Mouse (Mus musculus) testis, adult 2 months (tissue): ENCODE results near the gene Ccdc71. TPM values are rescaled to one million over a fixed set of nuclear protein-coding genes. Genes with fewer than 3 reads are reported as not detected.

Experiments
- H3K27ac ChIP-seq: fragments of 200-500 bp; 2 replicates; pipeline ENCODE4 v1.5.1; 2012; ENCODE audit warnings: low read depth, low read length; ENCODE audit not compliant: control insufficient read depth, insufficient read depth
- H3K27me3 ChIP-seq: fragments of 200-500 bp; 2 replicates; pipeline ENCODE4 v1.6.1; 2012; ENCODE audit warnings: mild to moderate bottlenecking, low read length, moderate library complexity; ENCODE audit not compliant: control insufficient read depth, insufficient read depth
- H3K36me3 ChIP-seq: fragments of 200-500 bp; 2 replicates; pipeline ENCODE4 v1.6.1; 2012; ENCODE audit warnings: mild to moderate bottlenecking, low read length; ENCODE audit not compliant: control insufficient read depth, insufficient read depth
- H3K4me1 ChIP-seq: fragments of 200-500 bp; 2 replicates; pipeline ENCODE4 v1.6.1; 2012; ENCODE audit warnings: low read length; ENCODE audit not compliant: control insufficient read depth, insufficient read depth
- H3K4me3 ChIP-seq: fragments of 200-500 bp; 2 replicates; pipeline ENCODE4 v1.5.1; 2012; ENCODE audit warnings: low read depth, mild to moderate bottlenecking, low read length, moderate library complexity, mixed read lengths; ENCODE audit not compliant: control insufficient read depth
- CTCF ChIP-seq: fragments of 200-500 bp; IDR thresholded peaks from 2 replicates; pipeline ENCODE4 v1.5.1; 2012; ENCODE audit warnings: low read depth, mild to moderate bottlenecking, inconsistent platforms, low read length, moderate library complexity; ENCODE audit not compliant: control insufficient read depth, insufficient read depth, insufficient replicate concordance
- POLR2A ChIP-seq: fragments of 200-500 bp; IDR thresholded peaks from 2 replicates; pipeline ENCODE4 v1.6.1; 2012; ENCODE audit warnings: low read depth, mild to moderate bottlenecking, inconsistent platforms, low read length, moderate library complexity; ENCODE audit not compliant: control insufficient read depth
- polyA plus RNA-seq: library from polyadenylated mRNA; depleted of rRNA; stranded (reverse); fragments of >200 nt; gene quantifications from 2 replicates; pipeline ENCODE4 v1.2.3, GENCODE M21; 2012

Ccdc71 gene
- polyA plus RNA-seq, 1 experiment = 19.4 TPM

DNA sequence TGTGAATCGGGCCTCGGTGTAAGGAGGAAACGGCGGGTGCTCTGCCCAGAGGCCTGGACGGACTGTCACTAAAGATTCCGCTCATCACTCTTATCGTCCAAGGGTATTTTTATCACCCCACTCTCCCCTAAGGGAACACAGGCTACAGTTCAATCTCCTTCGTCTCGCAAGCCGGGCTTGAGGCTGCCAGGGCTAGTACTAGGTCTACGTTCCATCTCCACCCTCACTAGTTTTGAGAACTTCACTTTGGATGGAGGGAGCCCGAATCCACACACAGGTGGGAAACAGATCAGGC lies 30.9 kb downstream of the Ccdc71 start:
- peak overlapping the region; percentile 95 for H3K27ac ChIP-seq
- peak overlapping the region; percentile 97 for H3K4me3 ChIP-seq
- peaks cover 16% of the 10 kb centered on the region for H3K4me1 ChIP-seq
- H3K27me3 ChIP-seq = no peaks in the 10 kb centered on the region
- TF ChIP-seq POLR2A = no peak; the same call in 1 of the 2 replicates
- TF ChIP-seq CTCF = no peak
- peaks cover 4% of the 10 kb centered on the region for H3K36me3 ChIP-seq

- H3K27ac ChIP-seq = peak overlapping the region; percentile 95
- H3K4me1 ChIP-seq = peaks cover 16% of the 10 kb centered on the region
- TF ChIP-seq POLR2A (peak; percentile 50), CTCF (no peak)
- peaks cover 7% of the 10 kb centered on the region for H3K36me3 ChIP-seq
- H3K4me3 ChIP-seq = peak overlapping the region; percentile 97
- no peaks in the 10 kb centered on the region for H3K27me3 ChIP-seq
Observed at GRCm38 (mm10) chr9:108492043-108492750, 31.9 kb downstream of the Ccdc71 start.

DNA sequence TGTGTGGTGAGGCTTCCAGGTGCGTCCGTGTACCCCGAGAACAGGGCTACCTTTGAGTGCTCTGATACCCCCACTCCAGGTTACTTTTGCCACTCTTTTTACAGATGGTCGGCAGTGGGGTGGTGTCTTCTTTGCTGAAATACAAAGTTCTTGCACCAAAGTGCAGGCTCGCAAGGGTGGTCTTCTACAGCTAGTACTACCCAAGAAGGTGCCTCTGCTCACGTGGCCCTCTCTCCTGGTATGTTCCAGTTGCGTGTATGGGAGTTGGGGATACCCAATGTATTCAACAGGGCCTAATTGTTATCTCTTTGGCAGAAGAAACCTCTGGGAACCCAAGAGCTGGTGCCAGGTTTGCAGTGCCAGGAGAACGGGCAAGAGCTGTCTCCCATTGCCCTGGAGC lies 32.9 kb downstream of the Ccdc71 start:
- Histone ChIP-seq H3K27ac (no peak overlapping the region), H3K4me1 (peaks cover 16% of the 10 kb centered on the region), H3K4me3 (no peak overlapping the region), H3K27me3 (no peaks in the 10 kb centered on the region), H3K36me3 (peaks cover 10% of the 10 kb centered on the region)
- TF ChIP-seq POLR2A (no peak), CTCF (no peak)

- Histone ChIP-seq H3K36me3 (peaks cover 10% of the 10 kb centered on the region), H3K4me1 (peaks cover 16% of the 10 kb centered on the region), H3K27me3 (no peaks in the 10 kb centered on the region), H3K27ac (no peak overlapping the region), H3K4me3 (no peak overlapping the region)
- TF ChIP-seq CTCF (no peak), POLR2A (no peak)
Observed at GRCm38 (mm10) chr9:108494146-108494825, 34.0 kb downstream of the Ccdc71 start.

DNA sequence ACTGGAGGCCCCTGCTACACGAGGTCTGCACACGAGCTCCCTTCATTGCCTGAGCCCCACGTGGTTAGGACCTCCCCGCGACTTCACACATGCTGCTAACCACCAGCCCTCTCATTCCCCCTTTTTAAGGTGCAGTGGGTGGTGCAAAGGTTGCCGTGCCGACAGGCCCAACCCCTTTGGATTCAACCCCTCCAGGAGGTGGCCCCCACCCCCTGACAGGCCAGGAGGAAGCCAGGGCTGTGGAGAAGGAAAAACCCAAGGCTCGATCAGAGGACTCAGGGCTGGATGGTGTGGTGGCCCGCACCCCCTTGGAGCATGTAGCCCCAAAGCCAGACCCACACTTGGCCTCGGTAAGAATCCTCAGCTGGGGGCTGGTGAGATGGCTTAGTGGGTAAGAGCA lies 34.6 kb downstream of the Ccdc71 start:
- H3K4me3 ChIP-seq = no peak overlapping the region
- H3K4me1 ChIP-seq = peaks cover 13% of the 10 kb centered on the region
- TF ChIP-seq CTCF (no peak), POLR2A (no peak)
- no peaks in the 10 kb centered on the region for H3K27me3 ChIP-seq
- no peak overlapping the region for H3K27ac ChIP-seq
- peaks cover 10% of the 10 kb centered on the region for H3K36me3 ChIP-seq

DNA sequence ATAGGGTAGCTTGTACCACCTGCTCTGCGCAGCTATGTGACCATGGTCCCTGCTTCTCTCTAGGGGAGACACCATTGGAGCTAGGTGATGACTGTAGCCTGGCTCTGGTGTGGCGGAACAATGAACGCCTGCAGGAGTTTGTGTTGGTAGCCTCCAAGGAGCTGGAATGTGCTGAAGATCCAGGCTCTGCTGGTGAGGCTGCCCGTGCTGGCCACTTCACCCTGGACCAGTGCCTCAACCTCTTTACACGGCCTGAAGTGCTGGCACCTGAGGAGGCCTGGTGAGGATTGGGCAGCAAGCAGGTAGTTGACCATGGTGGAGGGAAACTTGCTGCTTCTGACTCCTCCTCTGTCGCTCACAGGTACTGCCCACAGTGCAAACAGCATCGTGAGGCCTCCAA lies 38.9 kb downstream of the Ccdc71 start:
- no peaks in the 10 kb centered on the region for H3K4me1 ChIP-seq
- H3K36me3 ChIP-seq = peaks cover 6% of the 10 kb centered on the region
- no peak for TF ChIP-seq POLR2A
- no peak for TF ChIP-seq CTCF
- H3K27ac ChIP-seq = no peak overlapping the region
- H3K27me3 ChIP-seq = no peaks in the 10 kb centered on the region
- H3K4me3 ChIP-seq = no peak overlapping the region

DNA sequence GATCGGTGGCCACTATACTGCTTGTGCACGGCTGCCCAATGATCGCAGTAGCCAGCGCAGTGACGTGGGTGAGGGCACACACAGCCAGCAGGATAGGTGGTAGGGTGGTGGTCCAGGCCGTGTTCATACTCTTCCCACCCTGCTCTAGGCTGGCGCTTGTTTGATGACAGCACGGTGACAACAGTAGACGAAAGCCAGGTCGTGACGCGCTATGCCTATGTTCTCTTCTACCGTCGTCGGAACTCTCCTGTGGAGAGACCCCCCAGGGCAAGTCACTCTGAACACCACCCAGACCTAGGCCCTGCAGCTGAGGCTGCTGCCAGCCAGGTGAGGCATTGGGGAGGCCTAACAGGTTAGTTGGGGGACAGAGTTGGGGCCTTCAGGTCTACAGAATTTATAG lies 39.6 kb downstream of the Ccdc71 start:
- no peaks in the 10 kb centered on the region for H3K27me3 ChIP-seq
- peaks cover 6% of the 10 kb centered on the region for H3K36me3 ChIP-seq
- TF ChIP-seq CTCF = no peak
- TF ChIP-seq POLR2A = no peak
- no peak overlapping the region for H3K27ac ChIP-seq
- no peak overlapping the region for H3K4me3 ChIP-seq
- no peaks in the 10 kb centered on the region for H3K4me1 ChIP-seq
